Mouse (Mus musculus): ENCODE results near the gene Foxi1. TPM values are rescaled to one million over a fixed set of nuclear protein-coding genes. Genes with fewer than 3 reads are reported as not detected.

The Foxi1 gene
- total and polyA plus RNA-seq, 3 experiments: not detected

DNA sequence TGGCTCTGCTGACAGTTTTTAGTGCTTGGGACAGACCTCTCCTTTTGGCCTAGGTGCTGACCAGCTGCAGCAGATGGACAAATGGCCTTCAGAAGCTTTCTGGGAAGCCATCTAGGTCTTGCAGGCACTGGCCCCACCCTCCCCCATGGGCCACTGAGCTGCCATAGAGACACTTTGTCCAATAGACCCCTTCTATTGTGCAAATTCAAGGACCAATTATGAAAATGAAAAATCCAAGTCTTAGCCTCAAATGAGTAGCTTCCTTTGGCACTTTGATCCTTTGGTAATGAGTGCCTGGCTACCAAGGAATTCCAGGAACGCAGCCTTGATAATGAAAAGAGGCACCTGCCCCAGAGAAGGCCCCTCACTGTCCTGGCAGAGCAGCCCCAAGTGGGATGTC, 36.7 kb downstream of the Foxi1 start:
- H3K9ac ChIP-seq (ENCODE audit: control insufficient read depth, low read depth, low read length, poor library complexity, severe bottlenecking): no peak overlapping the region
- no peak for TF ChIP-seq TBP (IDR thresholded peaks at IDR 0.05; ENCODE audit: low read depth, low read length)
- TF ChIP-seq MYC (IDR thresholded peaks at IDR 0.05; ENCODE audit: low read depth, low read length): no peak
- no peak for TF ChIP-seq BHLHE40 (IDR thresholded peaks at IDR 0.05; ENCODE audit: borderline replicate concordance, low read depth, low read length)
- TF ChIP-seq CHD2 (IDR thresholded peaks at IDR 0.05; ENCODE audit: low read length): no peak
- TF ChIP-seq MEF2A (IDR thresholded peaks at IDR 0.05; ENCODE audit: extremely low read depth, insufficient replicate concordance, low read depth, low read length, poor library complexity, severe bottlenecking): no peak
- TF ChIP-seq USF2 (IDR thresholded peaks at IDR 0.05; ENCODE audit: borderline replicate concordance in 1 of 2, insufficient read depth in 1 of 2, low read depth in 1 of 2, low read length in 2 of 2): no peak
- no peak for TF ChIP-seq ZKSCAN1 (IDR thresholded peaks at IDR 0.05; ENCODE audit: low read depth, low read length)
- no peak for TF ChIP-seq MXI1 (IDR thresholded peaks at IDR 0.05; ENCODE audit: low read depth, low read length)
- no peak overlapping the region for H3K4me3 ChIP-seq (ENCODE audit: control insufficient read depth in 1 of 2, insufficient read depth in 1 of 2, low read depth in 2 of 2, low read length in 2 of 2)
- no peaks in the 10 kb centered on the region for H3K9me3 ChIP-seq (replicated peaks; ENCODE audit: insufficient read depth, low read length)
- H3K36me3 ChIP-seq (ENCODE audit: control insufficient read depth in 1 of 2, insufficient read depth in 2 of 2, low read length in 2 of 2): no peaks in the 10 kb centered on the region
- no peaks in the 10 kb centered on the region for H3K79me2 ChIP-seq (ENCODE audit: control insufficient read depth, insufficient read depth, low read length, poor library complexity)
- no peak overlapping the region for H3K27ac ChIP-seq (ENCODE audit: control insufficient read depth, low read depth, low read length)
- DNase-seq (ENCODE audit: low read depth, low spot score): no peak
- H3K4me1 ChIP-seq (ENCODE audit: control insufficient read depth in 1 of 2, insufficient read depth in 2 of 2, low read length in 2 of 2): no peaks in the 10 kb centered on the region
- peaks cover 38 to 47% of the 10 kb centered on the region in 2 experiments for H3K27me3 ChIP-seq (ENCODE audit: control insufficient read depth in 1 of 2, insufficient read depth in 2 of 2, low read length in 2 of 2)

GRCm38 (mm10) chr11:34169464-34169894, 38.4 kb downstream of the Foxi1 start:
- TF ChIP-seq BHLHE40 (IDR thresholded peaks at IDR 0.05; ENCODE audit: borderline replicate concordance, low read depth, low read length): no peak
- no peak for TF ChIP-seq POLR2AphosphoS5 (IDR thresholded peaks at IDR 0.05; ENCODE audit: borderline replicate concordance, low read depth, low read length)
- no peak for TF ChIP-seq RCOR1 (IDR thresholded peaks at IDR 0.05; ENCODE audit: low read depth, low read length)
- no peak for TF ChIP-seq EP300 (IDR thresholded peaks at IDR 0.05; ENCODE audit: low read depth in 1 of 2, low read length in 2 of 2)
- TF ChIP-seq ELF1 (IDR thresholded peaks at IDR 0.05; ENCODE audit: low read depth, low read length): no peak
- TF ChIP-seq RAD21 (IDR thresholded peaks at IDR 0.05; ENCODE audit: low read depth, low read length): no peak
- no peak for TF ChIP-seq MXI1 (IDR thresholded peaks at IDR 0.05; ENCODE audit: low read depth, low read length)
- TF ChIP-seq CHD2 (IDR thresholded peaks at IDR 0.05; ENCODE audit: low read length): no peak
- TF ChIP-seq MAFK (IDR thresholded peaks at IDR 0.05; ENCODE audit: borderline replicate concordance, low read depth, low read length): no peak
- no peak for TF ChIP-seq USF2 (IDR thresholded peaks at IDR 0.05; ENCODE audit: borderline replicate concordance in 1 of 2, insufficient read depth in 1 of 2, low read depth in 1 of 2, low read length in 2 of 2)
- no peak for TF ChIP-seq ZMIZ1 (IDR thresholded peaks at IDR 0.05; ENCODE audit: low read depth, low read length)
- TF ChIP-seq ZNF384 (IDR thresholded peaks at IDR 0.05; ENCODE audit: low read depth, low read length): no peak
- no peak for TF ChIP-seq CTCF (IDR thresholded peaks at IDR 0.05 in 2 of 3, conservative IDR thresholded peaks at IDR 0.05 in 1 of 3; ENCODE audit: control insufficient read depth in 1 of 3, insufficient read depth in 1 of 3, low read depth in 2 of 3, low read length in 3 of 3, poor library complexity in 1 of 3, severe bottlenecking in 1 of 3)
- no peak for TF ChIP-seq TAL1 (IDR thresholded peaks at IDR 0.05; ENCODE audit: low read length)
- no peak for TF ChIP-seq KAT2A (conservative IDR thresholded peaks at IDR 0.05; ENCODE audit: low read depth, low read length)
- no peak for TF ChIP-seq TBP (IDR thresholded peaks at IDR 0.05; ENCODE audit: low read depth, low read length)
- TF ChIP-seq TCF12 (IDR thresholded peaks at IDR 0.05; ENCODE audit: low read depth, low read length): no peak
- TF ChIP-seq GABPA (IDR thresholded peaks at IDR 0.05; ENCODE audit: low read depth, low read length): no peak
- Histone ChIP-seq H3K79me2 (ENCODE audit: control insufficient read depth, insufficient read depth, low read length, poor library complexity) (no peaks in the 10 kb centered on the region), H3K36me3 (ENCODE audit: control insufficient read depth in 1 of 2, insufficient read depth in 2 of 2, low read length in 2 of 2) (no peaks in the 10 kb centered on the region)

More at GRCm38 (mm10) chr11:34169464-34169894, 38.4 kb downstream of the Foxi1 start:
- no peak overlapping the region for H3K27ac ChIP-seq (ENCODE audit: control insufficient read depth, low read depth, low read length)
- DNase-seq (ENCODE audit: low read depth, low spot score): no peak
- H3K4me1 ChIP-seq (ENCODE audit: control insufficient read depth in 1 of 2, insufficient read depth in 2 of 2, low read length in 2 of 2): no peaks in the 10 kb centered on the region
- peaks cover 34 to 37% of the 10 kb centered on the region in 2 experiments for H3K27me3 ChIP-seq (ENCODE audit: control insufficient read depth in 1 of 2, insufficient read depth in 2 of 2, low read length in 2 of 2)
- no peaks in the 10 kb centered on the region for H3K9me3 ChIP-seq (replicated peaks; ENCODE audit: insufficient read depth, low read length)
- H3K4me3 ChIP-seq (ENCODE audit: control insufficient read depth in 1 of 2, insufficient read depth in 1 of 2, low read depth in 2 of 2, low read length in 2 of 2): no peak overlapping the region
- H3K9ac ChIP-seq (ENCODE audit: control insufficient read depth, low read depth, low read length, poor library complexity, severe bottlenecking): no peak overlapping the region
